Mouse (Mus musculus) G1E (cell line): ENCODE results near the gene Tmsb15b2. TPM values are rescaled to one million over a fixed set of nuclear protein-coding genes. Genes with fewer than 3 reads are reported as not detected.
"Not testable (repeated sequence)": the region's sequence is repeated elsewhere in the genome, so short reads cannot be mapped to it uniquely, and the experiment has no call there.

Source experiments
- ATAC-seq: 2 replicates; pipeline ENCODE4 v1.8.0; 2016; ENCODE audit warnings: mild to moderate bottlenecking; ENCODE audit not compliant: insufficient number of reproducible peaks, poor library complexity, low FRiP score, severe bottlenecking; ENCODE audit errors: extremely low read depth
- DNase-seq: peaks from one replicate; pipeline ENCODE4 v3.0.0; 2012; ENCODE audit warnings: low spot score
- H3K27me3 ChIP-seq: 2 replicates; pipeline ENCODE4 v1.6.1; 2012; ENCODE audit warnings: mild to moderate bottlenecking, low read length, inconsistent platforms; ENCODE audit not compliant: insufficient read depth
- H3K36me3 ChIP-seq: replicated peaks from 2 replicates; pipeline ENCODE3; 2012; ENCODE audit warnings: mild to moderate bottlenecking, inconsistent platforms
- H3K4me1 ChIP-seq: 2 replicates; pipeline ENCODE4 v1.6.1; 2012; ENCODE audit warnings: low read depth, low read length, inconsistent platforms, mixed read lengths; ENCODE audit not compliant: insufficient read depth
- H3K4me3 ChIP-seq: 2 replicates; pipeline ENCODE4 v1.5.1; 2012; ENCODE audit warnings: low read depth, mild to moderate bottlenecking, inconsistent platforms, low read length, moderate library complexity, mixed read lengths
- H3K9me3 ChIP-seq: replicated peaks from 2 replicates; pipeline ENCODE4 v1.6.1; 2012; ENCODE audit warnings: inconsistent platforms
- CTCF ChIP-seq: IDR thresholded peaks from 2 replicates; pipeline ENCODE4 v1.5.1; 2012; ENCODE audit warnings: low read depth, low read length, inconsistent platforms, mixed read lengths
- GATA1 ChIP-seq: IDR thresholded peaks from 2 replicates; pipeline ENCODE4 v1.6.1; 2012; ENCODE audit warnings: borderline replicate concordance, low read length, inconsistent platforms, mixed read lengths
- GATA2 ChIP-seq: IDR thresholded peaks from 2 replicates; pipeline ENCODE4 v1.6.1; 2012; ENCODE audit warnings: low read depth, low read length, inconsistent platforms, borderline replicate concordance
- POLR2AphosphoS5 ChIP-seq: IDR thresholded peaks from 2 replicates; pipeline ENCODE4 v1.6.1; 2012; ENCODE audit warnings: low read depth, low read length, inconsistent platforms; ENCODE audit not compliant: insufficient replicate concordance
- TAL1 ChIP-seq: conservative IDR thresholded peaks from 2 replicates; pipeline ENCODE4 v1.6.1; 2012; ENCODE audit warnings: low read depth, low read length, inconsistent platforms, mixed read lengths
- polyA plus RNA-seq: library from polyadenylated mRNA; stranded (reverse); fragments of >175 nt; gene quantifications from 2 replicates; pipeline ENCODE4 v1.2.3, GENCODE M21; 2012
- total RNA-seq, 2 experiments: library from RNA; stranded (forward) in 1 of 2; stranded (reverse) in 1 of 2; fragments of 200-1000 nt in 1 of 2; fragments of >200 nt in 1 of 2; fragmentation: Nextera tagmentation in 1 of 2; gene quantifications; 2 replicates each; pipeline ENCODE4 v1.2.3; 2014 to 2017

The Tmsb15b2 gene
- total and polyA plus RNA-seq, 3 experiments = not detected

- H3K4me1 ChIP-seq = no peaks in the 10 kb centered on the region
- no peaks in the 10 kb centered on the region for H3K27me3 ChIP-seq
- no peak for ATAC-seq
- H3K9me3 ChIP-seq = no peaks in the 10 kb centered on the region
- DNase-seq = no peak
- no peak overlapping the region for H3K4me3 ChIP-seq
- peaks cover 25% of the 10 kb centered on the region for H3K36me3 ChIP-seq
- no peak for TF ChIP-seq GATA1
- no peak for TF ChIP-seq GATA2
Observed at GRCm38 (mm10) chrX:136992191-136992965, 17.1 kb upstream of the Tmsb15b2 start.

GRCm38 (mm10) chrX:136991274-136991673, 16.0 kb upstream of the Tmsb15b2 start:
- no peak for ATAC-seq
- no peak for TF ChIP-seq CTCF
- no peak for TF ChIP-seq GATA1
- TF ChIP-seq TAL1 = no peak
- no peak for TF ChIP-seq GATA2
- no peak for TF ChIP-seq POLR2AphosphoS5
- H3K4me3 ChIP-seq = no peak overlapping the region

DNA sequence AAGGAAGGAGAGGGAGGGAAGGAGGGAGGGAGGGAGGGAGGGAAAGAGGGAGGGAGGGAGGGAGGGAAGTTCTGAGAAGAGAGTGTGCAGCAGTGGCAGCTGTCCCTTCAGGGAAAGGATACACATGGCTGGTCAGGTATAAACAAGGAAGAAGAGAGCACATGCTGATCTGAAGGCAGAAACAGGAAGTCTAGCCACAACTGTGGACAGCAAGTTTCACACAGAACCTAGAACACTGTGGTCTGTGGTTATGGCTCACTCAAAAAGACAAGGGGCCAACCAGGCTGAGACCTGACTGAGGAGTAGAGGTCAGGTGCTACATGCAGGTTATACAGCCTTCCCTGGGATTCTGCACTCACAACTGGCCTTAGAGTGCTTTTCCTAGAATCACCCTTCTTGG, 10.7 kb upstream of the Tmsb15b2 start:
- ATAC-seq (no peak), DNase-seq (peak; percentile 1)
- Histone ChIP-seq H3K9me3 (no peaks in the 10 kb centered on the region), H3K4me1 (peaks cover 5% of the 10 kb centered on the region), H3K36me3 (no peaks in the 10 kb centered on the region), H3K4me3 (no peak overlapping the region), H3K27me3 (no peaks in the 10 kb centered on the region)
- TF ChIP-seq TAL1 = no peak
- no peak for TF ChIP-seq GATA2
- no peak for TF ChIP-seq GATA1
- TF ChIP-seq CTCF = no peak
- TF ChIP-seq POLR2AphosphoS5 = no peak

More at GRCm38 (mm10) chrX:136991274-136991673, 16.0 kb upstream of the Tmsb15b2 start:
- DNase-seq = no peak
- peaks cover 1% of the 10 kb centered on the region for H3K4me1 ChIP-seq
- no peaks in the 10 kb centered on the region for H3K9me3 ChIP-seq
- no peaks in the 10 kb centered on the region for H3K27me3 ChIP-seq
- H3K36me3 ChIP-seq = peaks cover 21% of the 10 kb centered on the region

DNA sequence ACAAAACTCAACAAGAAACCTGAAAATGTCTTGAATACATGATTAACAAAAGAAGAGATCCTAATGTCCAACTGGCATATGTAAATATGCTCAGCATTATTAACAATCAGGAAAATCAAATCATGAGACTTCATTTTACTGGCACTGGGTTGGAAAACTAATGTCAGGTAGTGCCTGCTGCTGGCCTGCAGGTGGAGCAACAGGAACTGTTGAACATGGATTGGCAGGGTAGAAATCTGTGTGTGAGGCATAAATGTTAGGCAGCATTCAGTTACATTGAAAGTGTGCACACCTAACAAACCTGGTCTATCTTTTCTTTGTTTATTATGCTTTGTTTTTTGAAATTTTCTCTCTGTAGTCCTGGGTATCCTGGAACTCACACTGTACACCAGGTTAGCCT, 3.3 kb upstream of the Tmsb15b2 start:
- TF ChIP-seq TAL1 = no peak
- TF ChIP-seq GATA1 = no peak
- no peak for TF ChIP-seq GATA2
- TF ChIP-seq CTCF = no peak
- Histone ChIP-seq H3K36me3 (no peaks in the 10 kb centered on the region), H3K27me3 (no peaks in the 10 kb centered on the region), H3K9me3 (no peaks in the 10 kb centered on the region), H3K4me1 (peaks cover 4% of the 10 kb centered on the region; the same call in 1 of the 2 replicates), H3K4me3 (no peak overlapping the region)
- ATAC-seq = no peak
- no peak for DNase-seq

DNA sequence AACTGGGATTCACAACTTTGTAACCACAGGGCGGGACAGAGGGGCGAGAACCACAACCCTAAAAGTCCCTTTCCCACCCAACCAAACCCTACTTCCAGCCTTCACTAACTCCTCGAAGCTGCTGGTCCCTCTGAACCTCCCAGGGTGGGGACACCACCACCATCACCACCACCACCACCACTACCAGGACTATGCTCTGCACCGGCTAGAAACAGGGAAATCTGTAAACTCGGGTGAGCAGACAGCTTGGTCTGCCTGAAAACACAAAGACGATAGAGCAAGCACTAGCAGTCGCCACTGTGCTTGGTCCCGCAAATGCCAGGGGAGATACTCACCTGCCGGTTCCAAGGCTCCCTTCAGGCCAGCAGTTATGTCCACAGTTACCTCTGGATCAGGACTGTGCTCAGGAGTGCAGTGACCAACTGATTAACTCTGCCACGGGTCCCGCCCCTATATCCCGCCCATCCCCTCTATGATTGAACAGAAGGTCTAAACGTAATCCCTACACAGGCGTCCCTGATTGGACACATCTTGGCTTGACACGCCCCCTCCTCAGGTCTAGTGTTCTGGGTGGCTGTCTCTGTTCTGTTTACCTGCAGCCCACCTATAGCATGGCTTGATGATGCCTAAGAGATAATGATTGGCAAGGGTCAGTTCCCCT, 1.3 kb upstream of the Tmsb15b2 start, which contains the start of the genes Tmsb15l and Tmsb15b1:
Gene Tmsb15l (minus strand): TSS at position 446 of the 661 bp plus-strand sequence.
Gene Tmsb15b1 (minus strand): TSS at position 451 of the 661 bp plus-strand sequence.
- Histone ChIP-seq H3K4me3 (peak within 1 kb of the TSS; percentile 55; the same call in 1 of the 2 replicates), H3K27me3 (no peaks in the 10 kb centered on the region), H3K36me3 (no peaks in the 10 kb centered on the region), H3K4me1 (peaks cover 4% of the 10 kb centered on the region; the same call in 1 of the 2 replicates), H3K9me3 (no peaks in the 10 kb centered on the region)
- no peak for DNase-seq
- no peak for TF ChIP-seq GATA2
- TF ChIP-seq POLR2AphosphoS5 = no peak
- TF ChIP-seq CTCF = no peak
- no peak for TF ChIP-seq TAL1
- no peak for TF ChIP-seq GATA1
- ATAC-seq = peak; percentile 83

GRCm38 (mm10) chrX:136959688-136960087, 15.6 kb downstream of the Tmsb15b2 start:
- no peak for DNase-seq
- no peaks in the 10 kb centered on the region for H3K27me3 ChIP-seq
- H3K9me3 ChIP-seq = no peaks in the 10 kb centered on the region
- ATAC-seq = no peak
- no peak overlapping the region for H3K4me3 ChIP-seq
- no peaks in the 10 kb centered on the region for H3K36me3 ChIP-seq
- TF ChIP-seq TAL1 (no peak), POLR2AphosphoS5 (no peak), CTCF (no peak), GATA1 (no peak), GATA2 (no peak)
- no peaks in the 10 kb centered on the region for H3K4me1 ChIP-seq

GRCm38 (mm10) chrX:136958300-136958699, 17.0 kb downstream of the Tmsb15b2 start:
- H3K4me3 ChIP-seq, DNase-seq, H3K4me1 ChIP-seq, H3K9me3 ChIP-seq, ATAC-seq, H3K36me3 ChIP-seq, H3K27me3 ChIP-seq: not testable (repeated sequence)

DNA sequence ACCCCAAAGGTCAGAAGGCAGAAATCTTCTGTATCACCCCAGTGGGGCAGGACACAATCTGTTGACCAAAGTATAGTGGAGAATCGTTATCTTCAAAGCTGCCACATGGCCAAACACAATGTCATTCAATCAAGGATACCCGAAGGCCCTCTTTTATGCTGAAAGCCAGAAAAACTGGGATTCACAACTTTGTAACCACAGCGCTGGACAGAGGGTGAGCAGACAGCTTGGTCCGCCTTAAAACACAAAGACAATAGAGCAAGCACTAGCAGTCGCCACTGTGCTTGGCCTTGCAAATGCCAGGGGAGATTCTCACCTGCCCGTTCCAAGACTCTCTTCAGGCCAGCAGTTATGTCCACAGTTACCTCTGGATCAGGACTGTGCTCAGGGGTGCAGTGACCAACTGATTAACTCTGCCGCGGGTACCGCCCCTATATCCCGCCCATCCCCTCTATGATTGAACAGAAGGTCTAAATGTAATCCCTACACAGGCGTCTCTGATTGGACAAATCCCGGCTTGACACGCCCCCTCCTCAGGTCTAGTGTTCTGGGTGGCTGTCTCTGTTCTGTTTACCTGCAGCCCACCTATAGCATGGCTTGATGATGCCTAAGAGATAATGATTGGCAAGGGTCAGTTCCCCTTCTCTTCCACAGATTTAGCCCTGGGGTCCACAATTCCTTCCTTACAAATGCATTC, 17.6 kb downstream of the Tmsb15b2 start:
- peak; percentile 28; the same call in 1 of the 2 replicates for ATAC-seq
- not testable (repeated sequence) for H3K27me3 ChIP-seq, H3K36me3 ChIP-seq, H3K4me3 ChIP-seq, DNase-seq, H3K9me3 ChIP-seq, H3K4me1 ChIP-seq
